Mouse (Mus musculus) testis, adult 2 months (tissue): ENCODE results near the gene Gadl1.

Source experiments
- CTCF ChIP-seq: fragments of 200-500 bp; IDR thresholded peaks from 2 replicates; pipeline ENCODE4 v1.5.1; 2012; ENCODE audit warnings: low read depth, mild to moderate bottlenecking, inconsistent platforms, low read length, moderate library complexity; ENCODE audit not compliant: control insufficient read depth, insufficient read depth, insufficient replicate concordance
- POLR2A ChIP-seq: fragments of 200-500 bp; IDR thresholded peaks from 2 replicates; pipeline ENCODE4 v1.6.1; 2012; ENCODE audit warnings: low read depth, mild to moderate bottlenecking, inconsistent platforms, low read length, moderate library complexity; ENCODE audit not compliant: control insufficient read depth

DNA sequence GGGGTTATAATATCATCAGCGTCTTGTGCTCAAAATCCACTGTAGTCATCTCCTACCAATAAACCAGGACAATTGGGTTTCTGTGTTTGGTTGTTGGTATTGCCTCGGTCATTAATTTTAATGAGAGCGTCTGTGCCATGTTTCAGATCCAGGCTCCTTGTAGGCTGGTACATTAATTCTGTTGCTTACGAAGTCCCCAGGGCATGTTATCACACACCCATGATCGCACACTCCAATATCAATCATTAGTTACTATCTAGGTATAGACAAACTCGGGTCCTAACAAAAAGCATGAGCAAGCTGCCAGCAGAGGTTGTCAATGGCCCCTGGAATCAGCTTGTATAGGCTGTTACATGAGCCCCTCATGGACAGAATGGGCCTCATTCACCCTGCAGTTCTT lies 67.6 kb downstream of the Gadl1 start:
- TF ChIP-seq CTCF (no peak), POLR2A (no peak)
